8 mouse cellular contexts compared by ENCODE assay signal in genomic region chr1:181143609-181143949, GRCm38 (mm10). TPM values are rescaled to one million over a fixed set of nuclear protein-coding genes. Genes with fewer than 3 reads are reported as not detected.
DNase-seq lines count a peak whose midpoint lies in the region; ATAC-seq and TF ChIP-seq lines count a peak whose summit lies in the region.

No protein-coding gene starts in this region.

- H3K79me2 ChIP-seq in C2C12 (ENCODE audit: control insufficient read depth, insufficient read depth) = peaks cover 54% of the 10 kb centered on the region

- TF ChIP-seq CTCF in cerebellum, adult 2 months (IDR thresholded peaks at IDR 0.05; ENCODE audit: borderline replicate concordance, insufficient read depth, low read depth, low read length) = no peak
- TF ChIP-seq CTCF in C2C12 (IDR thresholded peaks at IDR 0.05; ENCODE audit: control insufficient read depth, insufficient read depth, insufficient read length) = no peak

- H3K36me3 ChIP-seq in C2C12 (ENCODE audit: control insufficient read depth, insufficient read depth) = peaks cover 36% of the 10 kb centered on the region
- peaks cover 29% of the 10 kb centered on the region for H3K36me3 ChIP-seq in forebrain, embryonic 13.5 days (ENCODE audit: poor library complexity, severe bottlenecking)
- H3K36me3 ChIP-seq in liver, embryonic 15.5 days (replicated peaks) = peaks cover 30% of the 10 kb centered on the region

- H3K4me3 ChIP-seq in cerebellum, adult 2 months (replicated peaks; ENCODE audit: insufficient read depth, low read depth, low read length) = peak overlapping the region; percentile 66
- peak overlapping the region; percentile 74 for H3K4me3 ChIP-seq in C2C12 (ENCODE audit: insufficient read depth, poor library complexity, severe bottlenecking)
- H3K4me3 ChIP-seq in forebrain, embryonic 13.5 days = peak overlapping the region; percentile 62
- H3K4me3 ChIP-seq in liver, embryonic 15.5 days (replicated peaks) = peak overlapping the region; percentile 79

- ATAC-seq in forebrain, embryonic 13.5 days = peak; percentile 52
- peak; percentile 32 for ATAC-seq in liver, embryonic 15.5 days (ENCODE audit: insufficient read depth)

- DNase-seq in cerebellum, adult 2 months = no peak
- no peak for DNase-seq in cerebellum, adult 11 months
- no peak for DNase-seq in adrenal gland, postnatal 25 days
- no peak for DNase-seq in adrenal gland, adult 18-20 months (ENCODE audit: low spot score in 2 of 2)
- DNase-seq in thymus, adult 18-20 months = no peak

- no peaks in the 10 kb centered on the region for H3K9me3 ChIP-seq in forebrain, embryonic 13.5 days (replicated peaks)
- no peaks in the 10 kb centered on the region for H3K9me3 ChIP-seq in liver, embryonic 15.5 days (replicated peaks)

- peaks cover 5% of the 10 kb centered on the region; the same call in 1 of the 2 replicates for H3K4me1 ChIP-seq in cerebellum, adult 2 months (ENCODE audit: control insufficient read depth, insufficient read depth, low read length)
- peaks cover 37% of the 10 kb centered on the region for H3K4me1 ChIP-seq in forebrain, embryonic 13.5 days
- peaks cover 44% of the 10 kb centered on the region for H3K4me1 ChIP-seq in liver, embryonic 15.5 days (replicated peaks)

- no peaks in the 10 kb centered on the region for H3K27me3 ChIP-seq in cerebellum, adult 2 months (ENCODE audit: control insufficient read depth, insufficient read depth, low read length)
- no peaks in the 10 kb centered on the region for H3K27me3 ChIP-seq in C2C12 (ENCODE audit: control insufficient read depth, insufficient read depth, insufficient read length)
- H3K27me3 ChIP-seq in forebrain, embryonic 13.5 days = no peaks in the 10 kb centered on the region
- H3K27me3 ChIP-seq in liver, embryonic 15.5 days = no peaks in the 10 kb centered on the region

- H3K9ac ChIP-seq in forebrain, embryonic 13.5 days = peak overlapping the region; percentile 69
- peak overlapping the region; percentile 79 for H3K9ac ChIP-seq in liver, embryonic 15.5 days

- peaks cover 17% of the 10 kb centered on the region for H3K79me3 ChIP-seq in C2C12 (ENCODE audit: low read depth)

- peak overlapping the region; percentile 74 for H3K4me2 ChIP-seq in forebrain, embryonic 13.5 days
- H3K4me2 ChIP-seq in liver, embryonic 15.5 days = peak overlapping the region; percentile 80

- H3K27ac ChIP-seq in cerebellum, adult 2 months (ENCODE audit: insufficient read depth, low read length) = no peak overlapping the region
- H3K27ac ChIP-seq in forebrain, embryonic 13.5 days = peak overlapping the region; percentile 76; the same call in 1 of the 2 replicates
- H3K27ac ChIP-seq in liver, embryonic 15.5 days (replicated peaks) = peak overlapping the region; percentile 95

- TF ChIP-seq POLR2A in cerebellum, adult 2 months (IDR thresholded peaks at IDR 0.05; ENCODE audit: borderline replicate concordance, insufficient read depth, low read length) = no peak

- under 1% methylated on average over 12 of the region's 12 CpGs for WGBS in cerebellum, adult 2 months
- WGBS in forebrain, embryonic 13.5 days = under 1% methylated on average over 12 of the region's 12 CpGs
- 0% methylated on average over 12 of the region's 12 CpGs for WGBS in liver, embryonic 15.5 days (ENCODE audit: insufficient replicate concordance)

- H3ac ChIP-seq in C2C12 (ENCODE audit: control insufficient read depth, insufficient read length, low read depth) = peak overlapping the region; percentile 91

TF ChIP-seq in C2C12, 6 proteins besides CTCF, POLR2A, EP300 and RAD21:
- TF ChIP-seq FOSL1 (IDR thresholded peaks at IDR 0.05; ENCODE audit: insufficient read depth, low read length, poor library complexity, severe bottlenecking) (no peak), USF1 (IDR thresholded peaks at IDR 0.05; ENCODE audit: low read depth) (no peak), MYOG (IDR thresholded peaks at IDR 0.05; ENCODE audit: control insufficient read depth, extremely low read depth, insufficient read length) (no peak), MYOD1 (IDR thresholded peaks at IDR 0.05; ENCODE audit: control insufficient read depth, insufficient read length, low read depth) (no peak), CEBPB (IDR thresholded peaks at IDR 0.05; ENCODE audit: low read depth) (no peak), MAX (IDR thresholded peaks at IDR 0.05) (no peak)

RNA-seq across cellular contexts. Expression of gene Nvl, which starts 0.4 kb away (rescaled TPM):
- polyA plus RNA-seq in cerebellum, adult 2 months (2012; rRNA removed) = 52.6 and 61.5 TPM in 2 replicates
- polyA plus RNA-seq in C2C12 (2012; fragmentation: generic; extraction: Trizol) = 8.2 TPM
- 41.7 and 44.1 TPM in 2 replicates for polyA plus RNA-seq in forebrain, embryonic 13.5 days (2015; fragmentation: Nextera tagmentation; extraction: Ambion mirVana)
- 8.8 and 9.5 TPM in 2 replicates for polyA plus RNA-seq in liver, embryonic 15.5 days (2015; fragmentation: Nextera tagmentation; extraction: Ambion mirVana)
- 24.6 and 25.4 TPM in 2 replicates for total RNA-seq in adrenal gland, postnatal 25 days (2021)
- 10 to 100 TPM; 17.4 to 19.2 TPM for total RNA-seq in adrenal gland, adult 18-20 months (2021)

RNA-seq across cellular contexts. Expression of gene Cnih4, which starts 0.9 kb away (rescaled TPM):
- polyA plus RNA-seq in cerebellum, adult 2 months (2012; rRNA removed) = 31.2 and 32.4 TPM in 2 replicates
- 109 TPM for polyA plus RNA-seq in C2C12 (2012; fragmentation: generic; extraction: Trizol)
- 94.9 and 99.5 TPM in 2 replicates for polyA plus RNA-seq in forebrain, embryonic 13.5 days (2015; fragmentation: Nextera tagmentation; extraction: Ambion mirVana)
- polyA plus RNA-seq in liver, embryonic 15.5 days (2015; fragmentation: Nextera tagmentation; extraction: Ambion mirVana) = 49.1 and 50.1 TPM in 2 replicates
- total RNA-seq in adrenal gland, postnatal 25 days (2021) = 43.7 and 44.3 TPM in 2 replicates
- total RNA-seq in adrenal gland, adult 18-20 months (2021) = 10 to 100 TPM; 48.2 to 57.8 TPM
